Mouse (Mus musculus) hindbrain, embryonic 11.5 days (tissue): ENCODE results near the gene Coro6. TPM values are rescaled to one million over a fixed set of nuclear protein-coding genes. Genes with fewer than 3 reads are reported as not detected.

ENCODE experiments used
- ATAC-seq: fragments of 200-750 bp; cut with Nextera tagmentation; 2 replicates; pipeline ENCODE4 v1.8.0; 2017; ENCODE audit warnings: mild to moderate bottlenecking, moderate TSS enrichment, moderate library complexity; ENCODE audit not compliant: low FRiP score
- DNase-seq: peaks from one replicate; pipeline ENCODE4 v3.0.0-alpha.2; 2015; ENCODE audit warnings: low spot score
- H3K27ac ChIP-seq: fragments of 300-500 bp; sonication (generic); 2 replicates; pipeline ENCODE4 v1.5.1; 2014; ENCODE audit warnings: mild to moderate bottlenecking, low read depth, low read length
- H3K27me3 ChIP-seq: fragments of 300-500 bp; sonication (generic); 2 replicates; pipeline ENCODE4 v1.6.1; 2014; ENCODE audit warnings: mild to moderate bottlenecking, low read length, moderate library complexity, mixed read lengths; ENCODE audit not compliant: control insufficient read depth, insufficient read depth
- H3K36me3 ChIP-seq: fragments of 300-500 bp; sonication (generic); 2 replicates; pipeline ENCODE4 v1.6.1; 2014; ENCODE audit warnings: mild to moderate bottlenecking, low read length, moderate library complexity, mixed read lengths; ENCODE audit not compliant: control insufficient read depth, insufficient read depth
- H3K4me1 ChIP-seq: fragments of 300-500 bp; sonication (generic); replicated peaks from 2 replicates; pipeline ENCODE4 v1.6.1; 2014; ENCODE audit warnings: low read length, mixed read lengths; ENCODE audit not compliant: control insufficient read depth, insufficient read depth
- H3K4me2 ChIP-seq: fragments of 300-500 bp; sonication (generic); replicated peaks from 2 replicates; pipeline ENCODE4 v1.6.1; 2014; ENCODE audit warnings: mild to moderate bottlenecking, low read depth, low read length
- H3K4me3 ChIP-seq: fragments of 300-500 bp; sonication (generic); 2 replicates; pipeline ENCODE4 v1.5.1; 2014; ENCODE audit warnings: low read depth, low read length
- H3K9ac ChIP-seq: fragments of 300-500 bp; sonication (generic); 2 replicates; pipeline ENCODE4 v1.6.1; 2014; ENCODE audit warnings: low read depth, low read length
- H3K9me3 ChIP-seq: fragments of 300-500 bp; sonication (generic); 2 replicates; pipeline ENCODE4 v1.6.1; 2016; ENCODE audit warnings: low read length; ENCODE audit not compliant: control insufficient read depth
- WGBS: fragments of 180-500 bp; shearing (Covaris S2); extraction: QIAGEN DNeasy Blood & Tissue Kit; methylation state at CpG from one replicate; pipeline ENCODE4 v1.1.7; 2014; 5-methylcytosine and 5-hydroxymethylcytosine counted together
- polyA plus RNA-seq: library from polyadenylated mRNA; unstranded; fragments of >200 nt; fragmentation: Nextera tagmentation; extraction: Ambion mirVana; gene quantifications from 2 replicates; pipeline ENCODE4 v1.2.1, GENCODE M21; 2014

Coro6 gene
- polyA plus RNA-seq, 1 experiment from 2014 or later, result 0.14 TPM

GRCm38 (mm10) chr11:77441020-77441419 is 21.2 kb upstream of the Coro6 start:
- Histone ChIP-seq H3K9me3 (no peaks in the 10 kb centered on the region), H3K36me3 (no peaks in the 10 kb centered on the region), H3K27ac (no peak overlapping the region), H3K4me3 (no peak overlapping the region), H3K4me2 (no peak overlapping the region), H3K9ac (no peak overlapping the region), H3K27me3 (no peaks in the 10 kb centered on the region), H3K4me1 (no peaks in the 10 kb centered on the region)
- no peak for ATAC-seq
- 87% methylated on average over 8 of the region's 8 CpGs for WGBS
- no peak for DNase-seq

GRCm38 (mm10) chr11:77442186-77443170 is 19.7 kb upstream of the Coro6 start:
- 89% methylated on average over 7 of the region's 7 CpGs for WGBS
- Histone ChIP-seq H3K27me3 (no peaks in the 10 kb centered on the region), H3K4me1 (no peaks in the 10 kb centered on the region), H3K9me3 (no peaks in the 10 kb centered on the region), H3K36me3 (no peaks in the 10 kb centered on the region), H3K9ac (no peak overlapping the region), H3K4me2 (no peak overlapping the region), H3K4me3 (no peak overlapping the region), H3K27ac (no peak overlapping the region)
- no peak for DNase-seq
- ATAC-seq, result no peak

- WGBS, result 81% methylated on average over 2 of the region's 2 CpGs
These were observed 17.3 kb upstream of the Coro6 start for GRCm38 (mm10) chr11:77444939-77445338.

GRCm38 (mm10) chr11:77446628-77447041 is 15.6 kb upstream of the Coro6 start:
- H3K9ac ChIP-seq, result no peak overlapping the region
- H3K27ac ChIP-seq, result no peak overlapping the region
- DNase-seq (peak; percentile 38), ATAC-seq (no peak)
- H3K4me1 ChIP-seq, result no peaks in the 10 kb centered on the region
- WGBS, result 58% methylated on average over 6 of the region's 6 CpGs
- H3K4me2 ChIP-seq, result no peak overlapping the region
- no peaks in the 10 kb centered on the region for H3K27me3 ChIP-seq
- no peak overlapping the region for H3K4me3 ChIP-seq
- H3K9me3 ChIP-seq, result no peaks in the 10 kb centered on the region
- H3K36me3 ChIP-seq, result peaks cover 5% of the 10 kb centered on the region; the same call in 1 of the 2 replicates

More at GRCm38 (mm10) chr11:77444939-77445338, 17.3 kb upstream of the Coro6 start:
- Histone ChIP-seq H3K4me1 (no peaks in the 10 kb centered on the region), H3K27me3 (no peaks in the 10 kb centered on the region), H3K4me3 (no peak overlapping the region), H3K27ac (no peak overlapping the region), H3K9me3 (no peaks in the 10 kb centered on the region), H3K36me3 (peaks cover 5% of the 10 kb centered on the region; the same call in 1 of the 2 replicates), H3K4me2 (no peak overlapping the region), H3K9ac (no peak overlapping the region)
- ATAC-seq (no peak), DNase-seq (no peak)

- H3K9ac ChIP-seq, result no peak overlapping the region
- no peaks in the 10 kb centered on the region for H3K4me1 ChIP-seq
- 92% methylated on average over 7 of the region's 7 CpGs for WGBS
- H3K4me3 ChIP-seq, result no peak overlapping the region
- no peak for ATAC-seq
- no peak overlapping the region for H3K4me2 ChIP-seq
- no peak overlapping the region for H3K27ac ChIP-seq
- no peaks in the 10 kb centered on the region for H3K9me3 ChIP-seq
- H3K27me3 ChIP-seq, result no peaks in the 10 kb centered on the region
- DNase-seq, result no peak
- H3K36me3 ChIP-seq, result peaks cover 5% of the 10 kb centered on the region; the same call in 1 of the 2 replicates
These were observed 13.0 kb upstream of the Coro6 start for GRCm38 (mm10) chr11:77449224-77449623.

- ATAC-seq, result no peak
- 94% methylated on average over 2 of the region's 2 CpGs for WGBS
- Histone ChIP-seq H3K4me2 (no peak overlapping the region), H3K27ac (no peak overlapping the region), H3K27me3 (no peaks in the 10 kb centered on the region), H3K9me3 (no peaks in the 10 kb centered on the region), H3K9ac (no peak overlapping the region), H3K4me1 (no peaks in the 10 kb centered on the region), H3K36me3 (peaks cover 5% of the 10 kb centered on the region; the same call in 1 of the 2 replicates), H3K4me3 (no peak overlapping the region)
- DNase-seq, result no peak
These were observed 10.5 kb upstream of the Coro6 start for GRCm38 (mm10) chr11:77451670-77452069.

GRCm38 (mm10) chr11:77453388-77453787 is 8.8 kb upstream of the Coro6 start:
- no peak overlapping the region for H3K9ac ChIP-seq
- WGBS, result 91% methylated on average over 2 of the region's 2 CpGs
- DNase-seq, result no peak
- no peaks in the 10 kb centered on the region for H3K4me1 ChIP-seq
- H3K27me3 ChIP-seq, result no peaks in the 10 kb centered on the region
- no peak overlapping the region for H3K4me3 ChIP-seq
- peaks cover 5% of the 10 kb centered on the region; the same call in 1 of the 2 replicates for H3K36me3 ChIP-seq
- no peak overlapping the region for H3K4me2 ChIP-seq
- no peaks in the 10 kb centered on the region for H3K9me3 ChIP-seq
- no peak overlapping the region for H3K27ac ChIP-seq
- ATAC-seq, result no peak

- Histone ChIP-seq H3K4me2 (no peak overlapping the region), H3K4me1 (no peaks in the 10 kb centered on the region), H3K9me3 (no peaks in the 10 kb centered on the region), H3K27ac (no peak overlapping the region), H3K36me3 (no peaks in the 10 kb centered on the region; the same call in 1 of the 2 replicates), H3K27me3 (0 out of 2 replicates have a peak, but pooled peaks cover 2% of the 10 kb centered on the region), H3K4me3 (no peak overlapping the region), H3K9ac (no peak overlapping the region)
- DNase-seq (no peak), ATAC-seq (no peak)
- WGBS, result 91% methylated on average over 9 of the region's 9 CpGs
These were observed 6.3 kb upstream of the Coro6 start for GRCm38 (mm10) chr11:77455770-77456510.
